In the genomic region with DNA sequence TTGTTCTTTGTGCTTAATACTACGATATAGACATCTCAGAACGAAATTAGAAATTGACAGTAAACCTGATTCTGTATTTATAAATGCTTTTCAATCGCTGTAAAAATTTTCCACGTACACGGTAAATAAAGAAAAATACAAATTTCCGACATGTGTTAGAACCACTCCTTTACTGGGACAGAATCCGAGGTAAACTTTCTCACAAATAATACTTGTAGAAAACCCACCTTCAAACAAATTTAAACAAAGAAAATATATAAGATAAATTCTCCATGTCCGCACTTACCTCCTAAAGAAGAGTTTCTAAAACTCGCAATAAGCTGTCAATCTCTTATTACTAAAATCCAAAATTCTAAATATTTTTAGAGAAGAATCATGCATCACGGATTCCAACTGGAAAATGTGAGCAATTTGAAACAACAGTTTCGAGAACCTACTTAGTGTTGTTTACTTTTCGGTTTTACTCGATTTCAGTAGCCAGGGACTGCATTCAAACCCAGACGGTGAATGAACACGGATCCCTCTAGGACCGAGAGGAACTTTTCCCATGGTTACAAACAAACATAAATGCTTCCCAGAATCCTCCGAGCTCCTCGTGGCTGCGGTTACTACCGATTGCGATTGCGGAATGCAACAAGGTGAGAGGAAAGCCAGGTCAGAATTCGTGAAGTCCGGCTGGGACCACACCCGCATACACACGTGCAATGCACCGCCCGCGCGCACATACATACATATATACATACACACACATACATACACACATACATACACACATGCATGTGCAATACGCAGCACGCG, we compare ENCODE assay signal across 8 mouse cellular contexts. TPM values are rescaled to one million over a fixed set of nuclear protein-coding genes. Genes with fewer than 3 reads are reported as not detected.
A peak's percentile ranks its signal among the peaks of the same experiment; 100 is the strongest.
DNase-seq lines count a peak whose midpoint lies in the region; ATAC-seq and TF ChIP-seq lines count a peak whose summit lies in the region.

No protein-coding gene starts in this region.

- no peak for TF ChIP-seq EP300 in heart, postnatal 0 days (IDR thresholded peaks at IDR 0.05; ENCODE audit: low read depth)

- peaks cover 9% of the 10 kb centered on the region for H3K4me1 ChIP-seq in forebrain, embryonic 12.5 days
- peaks cover 14% of the 10 kb centered on the region for H3K4me1 ChIP-seq in heart, postnatal 0 days (ENCODE audit: control insufficient read depth, insufficient read depth)
- H3K4me1 ChIP-seq in liver, embryonic 15.5 days (replicated peaks): peaks cover 38% of the 10 kb centered on the region
- H3K4me1 ChIP-seq in neural tube, embryonic 11.5 days (ENCODE audit: control insufficient read depth, insufficient read depth, low read length): 0 out of 2 replicates have a peak, but pooled peaks cover 3% of the 10 kb centered on the region

- H3K4me2 ChIP-seq in forebrain, embryonic 12.5 days: peak overlapping the region; percentile 85
- peak overlapping the region; percentile 90 for H3K4me2 ChIP-seq in heart, postnatal 0 days (ENCODE audit: low read depth, low read length)
- peak overlapping the region; percentile 77 for H3K4me2 ChIP-seq in liver, embryonic 15.5 days
- H3K4me2 ChIP-seq in neural tube, embryonic 11.5 days (ENCODE audit: low read depth): peak overlapping the region; percentile 75

- peak; percentile 82 for ATAC-seq in cerebellum, adult (ENCODE audit: insufficient number of reproducible peaks, low FRiP score, low TSS enrichment)
- peak; percentile 87 for ATAC-seq in forebrain, embryonic 12.5 days (ENCODE audit: low FRiP score)
- ATAC-seq in heart, postnatal 0 days (ENCODE audit: insufficient read depth, low read depth): peak; percentile 79
- peak; percentile 68 for ATAC-seq in liver, embryonic 15.5 days (ENCODE audit: insufficient read depth)
- ATAC-seq in neural tube, embryonic 11.5 days (ENCODE audit: insufficient read depth, low FRiP score, low TSS enrichment): peak; percentile 63

- WGBS in forebrain, embryonic 12.5 days: under 1% methylated on average over 33 of the region's 33 CpGs
- under 1% methylated on average over 33 of the region's 33 CpGs for WGBS in heart, postnatal 0 days
- WGBS in liver, embryonic 15.5 days (ENCODE audit: insufficient replicate concordance): under 1% methylated on average over 33 of the region's 33 CpGs
- WGBS in neural tube, embryonic 11.5 days: under 1% methylated on average over 33 of the region's 33 CpGs

- H3K4me3 ChIP-seq in forebrain, embryonic 12.5 days (replicated peaks): peak overlapping the region; percentile 89
- peak overlapping the region; percentile 76 for H3K4me3 ChIP-seq in heart, postnatal 0 days (ENCODE audit: low read depth, low read length)
- H3K4me3 ChIP-seq in liver, embryonic 15.5 days (replicated peaks): peak overlapping the region; percentile 83
- peak overlapping the region; percentile 86 for H3K4me3 ChIP-seq in neural tube, embryonic 11.5 days (ENCODE audit: low read depth, low read length)

- no peak for TF ChIP-seq CTCF in heart, postnatal 0 days (IDR thresholded peaks at IDR 0.05; ENCODE audit: low read depth)

- H3K36me3 ChIP-seq in forebrain, embryonic 12.5 days (replicated peaks): no peaks in the 10 kb centered on the region; the same call in none of the 2 replicates
- peaks cover 8% of the 10 kb centered on the region; the same call in 1 of the 2 replicates for H3K36me3 ChIP-seq in heart, postnatal 0 days (replicated peaks; ENCODE audit: control insufficient read depth, insufficient read depth, low read length)
- 0 out of 2 replicates have a peak, but pooled peaks cover 6% of the 10 kb centered on the region for H3K36me3 ChIP-seq in liver, embryonic 15.5 days (replicated peaks)
- H3K36me3 ChIP-seq in neural tube, embryonic 11.5 days (ENCODE audit: control insufficient read depth, insufficient read depth, low read length): no peaks in the 10 kb centered on the region

- no peak overlapping the region for H3K27ac ChIP-seq in forebrain, embryonic 12.5 days
- H3K27ac ChIP-seq in heart, postnatal 0 days (ENCODE audit: low read depth): peak overlapping the region; percentile 79
- peak overlapping the region; percentile 92 for H3K27ac ChIP-seq in liver, embryonic 15.5 days (replicated peaks)
- H3K27ac ChIP-seq in neural tube, embryonic 11.5 days (ENCODE audit: low read depth, low read length): no peak overlapping the region

- DNase-seq in ES-CJ7 (ENCODE audit: low read depth, low spot score): peak; percentile 95
- DNase-seq in heart, postnatal 0 days (ENCODE audit: low spot score): peak; percentile 91
- DNase-seq in kidney, postnatal 36 days: peak; percentile 81 to 85
- peak; percentile 73 for DNase-seq in neural tube, embryonic 11.5 days (ENCODE audit: low spot score)
- peak; percentile 92 for DNase-seq in telencephalon, adult 2 months (ENCODE audit: low read depth, low spot score)

- H3K27me3 ChIP-seq in forebrain, embryonic 12.5 days: no peaks in the 10 kb centered on the region
- H3K27me3 ChIP-seq in heart, postnatal 0 days (ENCODE audit: control insufficient read depth, insufficient read depth, low read length): no peaks in the 10 kb centered on the region
- no peaks in the 10 kb centered on the region for H3K27me3 ChIP-seq in liver, embryonic 15.5 days
- H3K27me3 ChIP-seq in neural tube, embryonic 11.5 days (ENCODE audit: control insufficient read depth, insufficient read depth, low read length): no peaks in the 10 kb centered on the region

- no peaks in the 10 kb centered on the region for H3K9me3 ChIP-seq in forebrain, embryonic 12.5 days
- H3K9me3 ChIP-seq in heart, postnatal 0 days (replicated peaks; ENCODE audit: control insufficient read depth, low read length): no peaks in the 10 kb centered on the region
- no peaks in the 10 kb centered on the region for H3K9me3 ChIP-seq in liver, embryonic 15.5 days (replicated peaks)
- no peaks in the 10 kb centered on the region for H3K9me3 ChIP-seq in neural tube, embryonic 11.5 days (ENCODE audit: control insufficient read depth, low read length)

- peak overlapping the region; percentile 65 for H3K9ac ChIP-seq in forebrain, embryonic 12.5 days
- peak overlapping the region; percentile 88 for H3K9ac ChIP-seq in heart, postnatal 0 days (replicated peaks; ENCODE audit: low read depth, low read length)
- peak overlapping the region; percentile 92 for H3K9ac ChIP-seq in liver, embryonic 15.5 days
- no peak overlapping the region for H3K9ac ChIP-seq in neural tube, embryonic 11.5 days (ENCODE audit: low read length)

RNA-seq across cellular contexts. Expression of gene Atf6, which starts 0.7 kb away (rescaled TPM):
- polyA plus RNA-seq in forebrain, embryonic 12.5 days (2016; fragmentation: Nextera tagmentation; extraction: Ambion mirVana): 8.7 and 8.9 TPM in 2 replicates
- 41.2 and 41.5 TPM in 2 replicates for total RNA-seq in heart, postnatal 0 days (2014; rRNA removed; ENCODE audit: low replicate concordance)
- polyA plus RNA-seq in heart, postnatal 0 days (2015; fragmentation: Nextera tagmentation; extraction: Ambion mirVana): 11.2 and 13.0 TPM in 2 replicates
- 6.4 TPM in 2 replicates for polyA plus RNA-seq in liver, embryonic 15.5 days (2015; fragmentation: Nextera tagmentation; extraction: Ambion mirVana)
- 10.7 and 11.9 TPM in 2 replicates for polyA plus RNA-seq in neural tube, embryonic 11.5 days (2014; fragmentation: Nextera tagmentation; extraction: Ambion mirVana)

RNA-seq across cellular contexts. Expression of gene Gm26620, which starts 16.6 kb away (rescaled TPM):
- polyA plus RNA-seq in forebrain, embryonic 12.5 days (2016; fragmentation: Nextera tagmentation; extraction: Ambion mirVana): not detected in 2 replicates
- 1.6 and 4.3 TPM in 2 replicates for total RNA-seq in heart, postnatal 0 days (2014; rRNA removed; ENCODE audit: low replicate concordance)
- polyA plus RNA-seq in heart, postnatal 0 days (2015; fragmentation: Nextera tagmentation; extraction: Ambion mirVana): 1.0 and 1.4 TPM in 2 replicates
- 0.30 TPM in 1 of 2 replicates, not detected in the other for polyA plus RNA-seq in liver, embryonic 15.5 days (2015; fragmentation: Nextera tagmentation; extraction: Ambion mirVana)
- polyA plus RNA-seq in neural tube, embryonic 11.5 days (2014; fragmentation: Nextera tagmentation; extraction: Ambion mirVana): 0.56 TPM in 1 of 2 replicates, not detected in the other

RNA-seq across cellular contexts. Expression of gene Dusp12, which starts 17.0 kb away (rescaled TPM):
- 28.6 and 33.3 TPM in 2 replicates for polyA plus RNA-seq in forebrain, embryonic 12.5 days (2016; fragmentation: Nextera tagmentation; extraction: Ambion mirVana)
- 13.0 and 15.6 TPM in 2 replicates for total RNA-seq in heart, postnatal 0 days (2014; rRNA removed; ENCODE audit: low replicate concordance)
- 19.3 and 21.7 TPM in 2 replicates for polyA plus RNA-seq in heart, postnatal 0 days (2015; fragmentation: Nextera tagmentation; extraction: Ambion mirVana)
- 19.7 and 20.5 TPM in 2 replicates for polyA plus RNA-seq in liver, embryonic 15.5 days (2015; fragmentation: Nextera tagmentation; extraction: Ambion mirVana)
- 32.9 and 37.4 TPM in 2 replicates for polyA plus RNA-seq in neural tube, embryonic 11.5 days (2014; fragmentation: Nextera tagmentation; extraction: Ambion mirVana)

RNA-seq across cellular contexts. Expression of gene Fcrlb, which starts 44.4 kb away (rescaled TPM):
- not detected in 2 replicates for polyA plus RNA-seq in forebrain, embryonic 12.5 days (2016; fragmentation: Nextera tagmentation; extraction: Ambion mirVana)
- total RNA-seq in heart, postnatal 0 days (2014; rRNA removed; ENCODE audit: low replicate concordance): not detected in 2 replicates
- not detected in 2 replicates for polyA plus RNA-seq in heart, postnatal 0 days (2015; fragmentation: Nextera tagmentation; extraction: Ambion mirVana)
- polyA plus RNA-seq in liver, embryonic 15.5 days (2015; fragmentation: Nextera tagmentation; extraction: Ambion mirVana): 0.07 TPM in 1 of 2 replicates, not detected in the other
- polyA plus RNA-seq in neural tube, embryonic 11.5 days (2014; fragmentation: Nextera tagmentation; extraction: Ambion mirVana): 0.29 TPM in 1 of 2 replicates, not detected in the other

RNA-seq across cellular contexts. Expression of gene Fcrla, which starts 59.1 kb away (rescaled TPM):
- polyA plus RNA-seq in forebrain, embryonic 12.5 days (2016; fragmentation: Nextera tagmentation; extraction: Ambion mirVana): not detected in 2 replicates
- 0.35 TPM in 1 of 2 replicates, not detected in the other for total RNA-seq in heart, postnatal 0 days (2014; rRNA removed; ENCODE audit: low replicate concordance)
- 0.08 and 0.23 TPM in 2 replicates for polyA plus RNA-seq in heart, postnatal 0 days (2015; fragmentation: Nextera tagmentation; extraction: Ambion mirVana)
- polyA plus RNA-seq in liver, embryonic 15.5 days (2015; fragmentation: Nextera tagmentation; extraction: Ambion mirVana): 0.46 and 0.48 TPM in 2 replicates
- polyA plus RNA-seq in neural tube, embryonic 11.5 days (2014; fragmentation: Nextera tagmentation; extraction: Ambion mirVana): not detected in 2 replicates

Comparison
In these comparisons a context has a peak if more than half of its experiments do, and no peak if none do; other contexts are left out.
1. H3K27ac ChIP-seq: peak in heart, postnatal 0 days (single experiment) and liver, embryonic 15.5 days (single experiment); none in forebrain, embryonic 12.5 days (single experiment) and neural tube, embryonic 11.5 days (single experiment).
2. Peak in every context shown above with its lines, with median percentiles within 50 percentile points of each other: DNase-seq, ATAC-seq, H3K4me2 ChIP-seq and H3K4me3 ChIP-seq.